Mouse (Mus musculus): Measurements from ENCODE around the gene Rps6kc1. TPM values are rescaled to one million over a fixed set of nuclear protein-coding genes. Genes with fewer than 3 reads are reported as not detected.

Rps6kc1 gene
- polyA plus RNA-seq, 3 experiments from 2014 or later = 4.7 to 8.8 (median 8.8) TPM

DNA sequence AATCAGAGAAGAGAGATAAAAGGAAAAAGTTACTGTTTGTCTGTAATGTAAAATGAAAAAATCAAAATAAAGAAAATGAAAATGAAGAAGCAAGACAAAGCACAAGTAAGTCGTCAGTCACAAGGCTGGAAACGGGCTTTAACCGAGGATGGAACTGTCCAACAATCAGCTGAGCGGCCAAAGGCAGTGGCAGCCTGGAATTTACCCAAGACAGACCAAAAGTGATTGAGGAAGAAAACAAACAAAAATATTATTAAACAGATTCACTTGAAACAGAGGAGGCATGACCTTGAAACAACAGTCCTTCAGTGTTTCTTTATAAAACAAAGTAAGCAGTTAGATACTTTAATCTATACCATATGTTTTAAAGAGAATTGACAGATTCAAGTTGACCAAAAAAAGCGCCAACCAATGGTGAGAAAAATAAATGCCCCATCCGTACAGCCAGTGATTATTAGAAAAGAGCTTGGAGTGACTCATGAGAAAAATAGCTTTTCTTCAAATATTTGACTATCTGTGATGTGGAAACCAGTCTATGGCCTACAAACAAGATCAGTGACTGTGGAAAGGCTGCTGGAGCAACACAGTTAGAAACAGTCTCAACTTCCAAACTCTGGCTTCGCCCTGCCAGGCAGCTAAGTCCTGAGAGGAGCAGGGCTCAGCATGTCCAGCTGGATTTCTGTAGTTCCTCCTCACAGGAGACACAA, 77.2 kb downstream of the Rps6kc1 start:
- no peak for ATAC-seq

DNA sequence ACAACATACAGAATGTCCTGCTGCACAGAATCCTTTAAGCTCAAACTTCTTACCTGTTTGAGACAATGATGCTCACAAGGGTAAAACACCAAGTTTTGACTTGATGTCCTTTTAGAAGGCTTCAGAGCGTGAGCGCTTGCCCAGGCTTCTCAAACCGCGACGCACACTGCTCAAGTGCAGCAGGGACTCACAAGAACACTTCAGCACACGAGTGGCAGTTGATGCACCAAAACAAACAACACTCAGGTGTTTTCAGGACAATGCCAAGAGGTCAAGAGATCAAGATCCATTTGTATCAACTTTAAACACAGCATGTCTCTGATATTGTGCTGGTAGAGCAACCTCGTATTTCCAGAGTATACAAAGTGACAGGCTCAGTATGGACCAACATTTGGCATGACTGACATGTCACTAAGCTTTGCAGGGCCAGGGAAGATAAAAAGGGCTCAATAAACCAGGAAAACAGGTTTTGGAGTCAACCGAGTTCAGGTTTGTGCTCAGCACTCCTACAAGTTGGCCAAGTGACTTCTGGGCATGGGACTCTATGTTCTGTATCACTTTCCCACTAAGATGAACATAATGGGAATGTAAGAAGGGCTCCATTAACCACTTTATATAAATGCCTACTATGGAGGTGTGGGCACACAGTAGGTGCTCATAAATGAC, 78.5 kb downstream of the Rps6kc1 start:
- no peak for ATAC-seq

DNA sequence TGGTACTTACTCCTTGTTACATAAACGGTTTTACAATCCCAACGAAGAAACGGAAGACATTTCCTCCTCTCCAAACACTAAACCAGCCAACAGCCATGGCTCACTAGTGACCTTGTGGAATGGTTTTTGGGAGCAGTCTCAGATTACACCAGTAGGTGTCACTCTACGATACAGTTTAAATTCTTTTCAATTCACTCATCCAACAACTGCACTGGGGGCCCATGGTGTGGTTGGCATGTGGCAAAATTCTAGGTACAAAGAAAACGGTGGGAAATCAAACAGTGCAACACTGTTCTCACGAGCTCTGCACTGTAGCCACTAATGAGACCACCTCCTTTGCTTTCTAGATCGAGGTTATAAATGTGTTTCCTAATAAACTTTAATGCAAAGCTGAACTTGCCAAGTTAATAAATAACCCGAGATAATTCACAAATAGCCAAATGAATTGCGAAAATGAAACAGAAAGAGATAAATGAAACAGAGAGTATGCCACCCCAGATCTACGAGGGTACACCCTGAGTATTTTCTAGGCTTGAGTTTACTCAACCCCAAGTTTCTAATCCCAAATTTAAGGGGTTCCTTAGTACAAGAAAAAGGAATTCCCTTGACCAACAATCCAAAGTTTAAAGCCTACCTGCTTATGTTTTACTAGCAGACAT, 79.6 kb downstream of the Rps6kc1 start:
- ATAC-seq = peak; percentile 48

DNA sequence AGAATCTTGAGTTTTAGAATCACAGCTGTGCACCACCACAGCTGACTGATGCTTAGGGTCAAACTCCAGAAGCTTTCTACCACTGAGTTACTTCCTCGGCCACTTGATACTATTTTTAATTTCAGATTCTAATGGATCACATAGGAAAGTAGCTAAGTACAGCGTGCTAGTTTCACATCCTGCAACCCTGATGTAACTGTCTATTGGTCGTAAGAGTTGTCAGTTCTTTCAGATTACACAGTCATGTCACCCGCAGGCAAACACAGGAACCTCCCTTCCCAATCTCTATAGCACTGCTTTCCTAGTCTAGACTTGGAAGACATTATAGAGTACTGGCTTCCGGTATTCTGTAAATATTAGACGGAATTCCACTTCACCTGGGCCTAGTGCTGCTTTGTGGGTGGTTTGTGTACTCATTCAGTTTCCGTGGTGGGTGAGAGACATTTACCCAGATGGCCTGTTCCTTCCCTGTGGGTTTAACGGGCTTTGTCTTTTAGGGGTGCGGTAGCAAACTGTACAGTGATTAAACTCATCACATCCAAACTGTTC, 85.0 kb downstream of the Rps6kc1 start:
- no peak for ATAC-seq

DNA sequence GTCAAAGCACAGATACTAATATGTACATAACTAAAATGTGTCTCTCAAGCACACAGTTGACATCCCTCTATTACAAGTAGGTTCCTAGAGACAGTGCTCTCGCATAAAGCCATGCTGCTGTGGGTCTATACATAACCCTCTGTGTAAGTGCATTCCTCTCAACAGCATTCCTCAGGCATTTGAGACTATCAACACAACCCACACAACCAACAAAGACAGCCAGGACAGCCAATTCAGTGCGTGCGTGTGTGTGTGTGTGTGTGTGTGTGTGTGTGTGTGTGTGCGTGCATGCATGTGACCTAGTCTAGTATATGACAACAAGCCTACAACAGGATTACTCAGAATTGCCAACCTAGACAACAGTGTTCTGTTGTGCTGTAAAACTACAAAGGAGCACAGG, 87.8 kb downstream of the Rps6kc1 start:
- ATAC-seq = no peak

DNA sequence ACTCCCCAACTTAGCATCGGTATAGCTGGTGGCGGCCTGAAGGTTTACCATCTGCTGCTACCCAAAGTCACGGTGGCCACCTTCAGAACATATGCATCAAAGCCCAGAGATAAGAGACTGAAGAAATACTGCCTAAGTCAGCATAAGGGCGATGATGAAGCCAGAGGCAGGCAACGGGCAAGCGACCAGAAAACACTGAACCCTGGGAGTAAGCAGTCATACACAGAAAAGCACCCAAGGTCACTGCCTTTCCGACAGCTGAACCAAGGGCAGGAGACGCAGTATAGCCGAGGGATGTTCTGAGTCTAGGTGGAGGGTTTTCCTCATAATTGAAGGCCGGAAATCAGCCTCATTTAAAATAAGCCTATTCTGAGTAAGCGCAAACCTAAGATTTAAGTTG, 95.4 kb downstream of the Rps6kc1 start:
- ATAC-seq = no peak

DNA sequence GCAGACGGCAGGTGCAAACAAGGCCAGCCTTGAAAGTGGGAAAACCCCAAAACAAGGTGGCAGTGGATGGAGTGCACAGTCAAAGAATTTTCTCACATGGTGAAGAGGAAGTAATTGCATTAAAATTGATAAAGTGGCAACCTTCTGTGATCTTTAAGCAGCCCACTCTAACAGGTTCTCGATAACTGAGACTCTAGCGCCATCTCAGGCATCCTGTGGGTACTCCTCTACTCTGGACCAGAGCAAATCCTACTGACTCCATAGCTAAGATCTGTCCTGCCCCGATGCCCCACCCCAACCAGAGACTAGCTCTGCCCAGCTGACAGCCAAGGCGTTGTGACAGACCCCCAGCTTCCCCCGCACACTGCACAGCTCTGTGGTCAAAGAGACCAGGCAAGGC, 101.2 kb downstream of the Rps6kc1 start:
- ATAC-seq = no peak

DNA sequence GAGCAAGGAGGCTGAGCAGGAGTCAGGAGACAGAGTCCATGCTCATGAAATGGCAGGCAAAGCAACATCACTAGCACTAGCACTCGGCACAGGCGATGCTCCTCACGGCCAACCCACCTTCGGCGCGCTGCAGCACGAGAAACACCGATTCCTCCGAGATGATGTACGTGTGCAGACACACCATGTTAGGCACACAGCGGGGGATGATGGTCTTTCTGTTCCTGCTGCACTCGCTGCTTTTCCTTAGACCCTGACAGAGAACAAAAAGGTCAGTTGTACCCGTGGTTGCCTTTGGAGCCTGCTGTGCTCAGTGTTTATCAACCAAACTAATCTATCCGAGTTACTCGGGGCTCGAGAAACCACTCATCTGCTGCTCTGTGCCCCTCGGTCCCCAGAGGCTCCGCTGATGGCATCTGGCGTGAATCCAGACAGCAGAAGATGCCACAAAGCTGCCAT, 102.8 kb downstream of the Rps6kc1 start:
- ATAC-seq = no peak

DNA sequence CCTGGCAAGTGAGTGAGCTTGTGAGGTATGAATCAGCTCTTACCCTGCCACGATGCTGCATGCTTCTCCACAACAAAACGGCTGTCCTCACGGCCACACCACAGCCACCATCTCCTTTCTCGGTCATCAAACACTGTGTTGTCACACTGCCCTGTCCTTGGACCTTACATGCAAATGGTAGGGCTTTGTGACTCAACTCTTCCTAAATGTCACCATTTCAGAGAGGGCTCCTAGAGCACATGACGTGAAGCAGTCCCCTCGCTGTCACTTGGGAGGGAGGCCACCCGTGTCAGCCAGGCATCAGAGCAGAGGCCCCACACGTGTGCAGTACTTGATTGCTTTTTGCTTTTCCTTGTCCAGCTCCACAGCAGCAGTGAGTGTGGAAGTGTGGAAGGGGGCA, 104.8 kb downstream of the Rps6kc1 start:
- ATAC-seq = no peak

DNA sequence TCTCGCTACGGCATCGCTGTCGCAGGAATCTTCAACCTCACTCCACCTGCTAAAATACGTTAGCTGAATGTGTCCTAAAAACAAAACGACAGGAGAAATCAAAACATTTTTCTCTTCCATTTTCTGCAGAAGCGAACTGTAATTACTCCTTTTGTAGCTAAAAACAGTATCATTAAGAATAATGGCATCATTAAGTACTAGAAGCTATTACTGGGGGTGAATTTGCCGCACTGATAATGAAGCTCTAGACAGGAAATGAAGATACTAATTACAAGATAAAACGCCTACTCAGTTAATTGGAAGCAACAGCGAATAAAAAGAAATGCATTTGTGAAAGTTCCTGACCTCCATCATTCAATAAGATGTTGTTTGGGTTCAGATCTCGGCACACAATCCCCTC, 112.9 kb downstream of the Rps6kc1 start:
- ATAC-seq = no peak

DNA sequence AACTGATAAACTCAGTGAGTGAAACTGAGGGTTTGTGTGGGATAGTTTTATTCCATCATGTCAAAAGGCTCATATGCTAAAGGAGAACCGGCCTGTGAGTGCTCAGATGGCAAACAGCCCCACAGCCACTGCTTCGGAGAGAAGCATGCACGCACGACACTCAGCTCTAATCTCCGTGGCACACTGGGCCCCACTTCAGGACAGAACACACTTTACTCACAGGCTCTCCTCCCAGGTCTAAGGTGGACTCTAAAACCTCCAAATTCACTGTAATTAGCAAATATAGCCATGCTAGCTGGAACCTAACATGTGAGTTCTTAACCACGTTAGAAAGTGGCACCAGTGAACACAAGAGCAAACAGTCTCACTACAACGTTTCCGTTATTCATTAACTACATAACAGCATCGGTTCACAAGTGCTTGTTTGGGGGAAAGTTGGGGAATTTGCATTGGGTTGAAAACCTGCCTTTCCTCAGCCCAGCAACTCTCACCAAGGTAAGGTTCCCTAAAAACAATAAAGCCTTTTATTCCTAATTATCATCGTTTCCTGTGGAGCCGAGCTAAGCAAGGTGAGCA, 114.0 kb downstream of the Rps6kc1 start:
- ATAC-seq = no peak

DNA sequence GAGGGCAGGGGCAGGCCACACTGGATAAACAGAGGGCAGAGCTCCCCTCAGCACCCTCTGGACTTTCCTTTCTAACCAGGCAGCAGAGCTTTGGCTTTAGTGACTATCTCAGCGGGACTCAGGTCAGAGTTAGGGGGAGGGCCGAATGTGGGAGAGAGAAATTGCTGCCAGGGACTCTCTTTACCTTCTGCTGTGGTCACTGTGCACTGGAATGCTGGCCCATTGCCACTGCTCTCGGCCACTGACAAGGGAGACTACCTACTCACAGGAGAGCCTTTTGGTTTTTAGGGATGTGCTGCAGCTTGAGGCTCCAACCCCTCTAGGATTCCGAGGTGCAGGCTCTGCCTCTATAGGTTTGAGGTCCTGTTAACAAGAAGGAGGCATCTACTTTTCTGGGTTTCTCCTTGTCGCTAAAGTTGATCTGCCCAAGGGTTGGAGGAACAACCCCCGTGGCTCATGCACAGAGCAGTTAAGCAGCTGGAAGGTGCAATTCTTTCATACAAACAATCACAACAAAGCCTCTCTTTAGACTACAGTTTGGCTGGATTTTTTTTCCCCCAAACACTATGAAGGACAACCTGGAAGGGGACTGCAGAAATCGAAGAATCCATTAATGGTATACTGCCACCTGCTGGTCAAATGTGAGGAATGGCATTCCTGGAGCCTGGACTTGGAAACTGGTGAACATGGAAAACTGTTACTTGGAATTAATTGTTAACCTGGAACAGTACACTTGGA, 114.7 kb downstream of the Rps6kc1 start:
- no peak for ATAC-seq

DNA sequence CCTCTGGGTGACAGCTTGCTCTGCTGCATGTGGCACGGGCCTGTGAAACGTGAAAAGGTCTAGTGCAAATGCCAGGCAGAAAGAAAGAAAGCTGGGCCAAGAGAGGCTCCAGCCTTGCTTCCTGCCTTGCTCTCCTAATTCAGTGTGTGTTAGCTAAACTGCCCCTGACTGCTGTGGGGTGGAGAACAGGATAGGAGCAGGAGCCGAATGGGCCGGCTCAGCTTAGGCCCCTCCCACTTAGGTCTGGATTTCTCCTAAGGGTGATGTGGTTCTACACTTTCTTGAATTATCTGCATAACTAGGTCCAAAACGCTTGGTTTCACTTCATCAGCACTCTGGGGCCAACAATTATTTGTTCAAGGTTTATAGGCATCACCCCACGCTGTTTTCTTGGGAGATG, 119.9 kb downstream of the Rps6kc1 start:
- ATAC-seq = no peak

DNA sequence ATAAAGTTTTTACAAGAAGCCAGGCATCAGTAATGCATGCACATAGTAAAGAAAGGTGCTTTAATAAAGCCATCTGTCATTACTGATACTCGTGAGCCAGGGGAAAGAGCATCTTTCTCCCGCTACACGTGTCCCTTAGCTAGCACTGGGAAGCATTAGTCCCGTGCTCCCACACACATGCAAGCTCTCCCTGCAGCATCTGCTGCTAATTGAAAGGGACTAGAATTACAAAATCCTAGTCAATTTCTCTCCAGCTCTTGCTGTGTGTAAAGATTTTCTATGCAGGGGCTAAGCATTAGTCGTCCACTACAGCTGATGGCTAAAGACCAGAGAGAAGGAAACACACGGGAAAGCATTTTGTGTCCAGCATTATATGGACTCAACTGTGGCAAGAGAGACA, 120.8 kb downstream of the Rps6kc1 start:
- no peak for ATAC-seq

DNA sequence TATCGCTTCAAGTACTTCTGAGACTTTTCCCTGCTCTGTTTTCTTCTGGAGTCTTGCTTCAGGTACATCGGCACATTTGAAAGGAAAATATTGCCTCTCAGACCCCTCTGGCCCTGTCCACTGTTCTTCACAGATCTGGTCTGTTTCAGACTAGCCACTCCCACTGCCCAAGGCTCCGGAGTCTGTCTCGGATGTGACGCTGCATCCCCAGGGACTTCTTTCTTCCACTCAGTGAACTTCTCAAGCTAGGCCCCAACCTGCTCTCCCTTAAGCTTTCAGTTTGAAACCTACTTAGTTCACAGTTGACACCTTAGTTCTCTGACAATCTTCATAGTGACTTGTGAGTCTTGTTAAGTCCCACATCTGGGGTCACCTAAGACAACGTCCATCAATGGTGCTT, 133.9 kb downstream of the Rps6kc1 start:
- no peak for ATAC-seq

DNA sequence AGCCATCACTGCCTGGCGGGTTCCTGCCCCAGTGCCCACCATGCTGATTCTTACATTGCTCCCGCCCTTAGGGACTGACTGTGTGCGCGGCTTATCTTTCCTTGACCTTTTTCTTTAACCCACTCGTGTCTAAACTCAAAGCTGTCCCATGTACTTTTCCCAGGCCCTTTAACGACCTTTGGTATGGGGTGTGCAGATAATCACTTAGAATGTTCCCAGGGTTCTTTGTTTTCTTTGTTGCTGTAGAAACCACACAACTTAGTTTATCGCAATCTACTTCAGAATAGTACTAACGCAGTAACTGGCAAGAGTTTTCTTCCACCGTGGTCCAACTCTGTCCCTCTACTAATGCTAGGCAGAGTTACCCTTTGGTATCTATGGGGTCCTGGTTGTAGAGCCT, 135.3 kb downstream of the Rps6kc1 start:
- ATAC-seq = no peak

DNA sequence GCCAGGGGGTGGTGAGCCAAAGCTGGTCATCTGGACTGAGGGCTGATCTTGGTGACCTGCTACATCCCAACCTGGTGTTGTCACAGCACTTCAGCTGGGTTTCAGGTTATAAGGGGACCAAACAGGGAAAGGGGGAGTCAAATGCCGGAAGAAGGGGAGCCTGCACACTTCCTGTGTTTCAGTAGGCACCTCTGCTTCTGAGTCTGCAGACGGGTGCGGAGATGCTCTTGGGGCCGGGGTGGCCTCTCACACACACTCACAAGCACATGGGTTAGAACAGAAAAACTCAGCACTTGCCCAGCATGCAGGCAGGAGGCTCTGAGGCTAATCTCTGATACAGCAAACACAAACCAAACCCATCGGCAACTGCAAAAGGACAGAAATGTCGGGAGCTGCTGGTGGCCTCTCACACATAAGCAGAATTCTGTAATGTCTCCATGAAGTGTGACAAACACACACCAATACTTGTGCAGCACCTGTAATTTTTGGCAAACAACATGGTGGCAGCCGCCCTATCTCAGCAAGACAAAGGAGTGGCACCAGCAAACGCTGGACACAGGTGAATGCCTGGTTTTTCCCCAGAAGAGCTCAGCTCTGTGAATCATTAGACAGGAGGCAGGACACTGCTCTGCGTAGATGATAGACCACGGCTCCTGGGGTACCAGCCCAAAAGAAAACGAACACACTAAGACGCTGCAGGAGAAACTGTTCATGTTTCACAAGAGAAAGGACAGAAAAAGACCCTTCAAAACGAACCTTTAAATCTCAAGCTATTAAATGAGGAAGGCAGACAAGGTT, 139.3 kb downstream of the Rps6kc1 start:
- ATAC-seq = no peak

DNA sequence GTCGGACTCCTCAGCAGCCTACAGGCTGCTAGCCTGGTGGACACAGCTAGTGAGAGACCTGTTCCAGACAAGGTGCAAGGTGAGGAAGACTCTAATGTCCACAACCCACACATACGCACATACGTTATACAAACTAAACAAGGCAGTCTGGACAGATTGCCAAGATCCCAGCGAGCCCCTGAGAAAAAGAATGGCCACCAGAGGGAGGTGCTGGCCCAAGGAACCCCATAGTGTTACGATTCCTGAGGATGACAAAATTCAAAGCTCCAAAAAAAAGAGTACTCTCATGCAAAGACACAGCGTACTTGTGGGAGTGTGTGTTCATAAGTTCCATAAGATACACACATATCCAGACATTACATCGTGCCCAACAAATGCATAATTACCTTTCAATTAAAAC, 141.8 kb downstream of the Rps6kc1 start:
- no peak for ATAC-seq

DNA sequence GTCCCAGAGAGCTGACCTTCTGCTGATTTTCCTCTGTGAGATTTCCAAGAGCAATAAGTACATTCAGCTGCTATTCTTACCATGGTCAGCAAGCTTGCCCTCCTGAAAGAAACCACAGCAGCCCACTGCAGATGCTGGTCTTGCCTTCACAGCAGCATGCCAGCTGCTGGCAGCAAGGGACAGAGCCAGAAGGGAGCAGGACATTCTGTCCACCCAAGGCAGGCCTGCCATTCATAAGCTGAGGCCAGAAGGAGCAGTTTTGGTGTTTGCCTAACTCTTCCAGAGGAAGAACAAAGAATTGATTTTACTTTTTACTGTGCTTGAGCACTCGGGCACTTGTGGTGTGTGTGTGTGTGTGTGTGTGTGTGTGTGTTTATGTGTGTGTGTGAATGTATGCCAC, 143.3 kb downstream of the Rps6kc1 start:
- no peak for ATAC-seq

DNA sequence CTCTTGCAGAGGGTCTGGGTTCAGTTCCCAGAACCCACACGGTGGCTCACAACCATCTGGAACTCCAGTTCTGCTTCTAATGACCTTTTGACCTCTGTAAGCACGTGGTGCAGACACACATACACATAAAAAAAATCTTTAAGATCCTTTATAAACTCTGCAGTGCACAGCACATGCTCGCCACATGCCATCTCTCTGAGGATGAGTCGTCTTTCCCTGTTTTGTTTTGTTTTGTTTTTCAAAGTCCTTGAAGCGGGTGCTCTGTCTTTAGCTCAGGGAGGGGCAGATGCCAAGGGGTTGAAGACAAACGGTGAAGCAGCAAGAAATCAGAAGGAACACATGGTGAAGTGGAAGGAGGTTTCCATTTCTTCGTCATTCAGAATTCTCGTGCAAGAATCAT, 143.9 kb downstream of the Rps6kc1 start:
- no peak for ATAC-seq

DNA sequence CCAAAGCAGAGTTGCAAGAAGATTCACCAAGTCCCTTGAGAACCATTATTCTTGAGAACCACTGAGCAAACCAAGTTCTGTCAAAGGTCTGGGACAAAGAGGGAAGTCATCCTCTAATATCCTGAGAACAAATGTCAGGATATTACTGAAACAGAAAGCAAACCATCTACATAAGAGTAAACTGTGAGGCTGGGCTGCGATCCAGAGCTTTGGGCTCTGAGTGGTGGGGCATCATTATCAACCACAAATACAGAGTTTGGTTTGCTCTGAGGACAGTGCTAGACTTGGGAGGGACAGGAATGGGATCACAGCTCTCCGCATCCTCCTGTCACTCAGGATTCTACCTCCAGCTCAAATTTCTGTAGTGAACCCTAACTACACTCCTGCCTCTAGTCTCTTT, 144.8 kb downstream of the Rps6kc1 start:
- no peak for ATAC-seq

DNA sequence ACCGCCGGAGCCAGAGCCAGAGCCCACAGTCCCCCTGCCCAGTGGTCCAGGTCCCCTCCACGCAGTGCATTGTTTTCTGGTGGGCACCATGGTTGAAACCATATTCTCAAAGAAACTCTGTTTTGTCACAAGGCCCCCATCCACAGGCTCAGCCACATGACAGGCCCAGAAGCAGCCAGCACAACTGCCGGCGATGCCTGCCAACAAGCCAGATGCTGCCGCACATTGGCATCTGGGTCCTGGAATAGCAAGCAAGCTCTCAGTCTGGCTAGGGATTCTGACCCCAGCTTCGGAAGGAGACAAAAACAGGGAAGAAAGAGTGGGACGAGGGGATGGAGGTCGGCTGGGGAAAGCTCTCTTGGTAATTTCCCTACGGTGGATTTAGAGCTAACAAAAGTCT, 147.8 kb downstream of the Rps6kc1 start:
- ATAC-seq = no peak
